Mouse (Mus musculus): ENCODE data around the gene Nfatc3. TPM values are rescaled to one million over a fixed set of nuclear protein-coding genes. Genes with fewer than 3 reads are reported as not detected.

The Nfatc3 gene
- total and polyA plus RNA-seq, 2 experiments from 2014 or later, result 2.9 to 24.0 TPM

- no peak for TF ChIP-seq CTCF (IDR thresholded peaks at IDR 0.05; ENCODE audit: low read depth)
- H3K36me3 ChIP-seq (ENCODE audit: insufficient read depth, low read length), result peaks cover 18% of the 10 kb centered on the region
- no peak for ATAC-seq
- H3K9me3 ChIP-seq (ENCODE audit: low read length), result no peaks in the 10 kb centered on the region
- no peak overlapping the region for H3K4me3 ChIP-seq (ENCODE audit: low read length)
- H3K9ac ChIP-seq (replicated peaks; ENCODE audit: low read length), result no peak overlapping the region
- no peak overlapping the region for H3K4me2 ChIP-seq (ENCODE audit: low read depth, low read length)
- H3K27ac ChIP-seq, result no peak overlapping the region
- no peaks in the 10 kb centered on the region for H3K4me1 ChIP-seq (ENCODE audit: insufficient read depth, low read length)
- 95% methylated on average over 11 of the region's 11 CpGs for WGBS
- H3K27me3 ChIP-seq (ENCODE audit: insufficient read depth, low read length), result no peaks in the 10 kb centered on the region
- DNase-seq (ENCODE audit: low spot score), result no peak
Measured at GRCm38 (mm10) chr8:106046872-106047559, 11.6 kb upstream of the Nfatc3 start.

DNA sequence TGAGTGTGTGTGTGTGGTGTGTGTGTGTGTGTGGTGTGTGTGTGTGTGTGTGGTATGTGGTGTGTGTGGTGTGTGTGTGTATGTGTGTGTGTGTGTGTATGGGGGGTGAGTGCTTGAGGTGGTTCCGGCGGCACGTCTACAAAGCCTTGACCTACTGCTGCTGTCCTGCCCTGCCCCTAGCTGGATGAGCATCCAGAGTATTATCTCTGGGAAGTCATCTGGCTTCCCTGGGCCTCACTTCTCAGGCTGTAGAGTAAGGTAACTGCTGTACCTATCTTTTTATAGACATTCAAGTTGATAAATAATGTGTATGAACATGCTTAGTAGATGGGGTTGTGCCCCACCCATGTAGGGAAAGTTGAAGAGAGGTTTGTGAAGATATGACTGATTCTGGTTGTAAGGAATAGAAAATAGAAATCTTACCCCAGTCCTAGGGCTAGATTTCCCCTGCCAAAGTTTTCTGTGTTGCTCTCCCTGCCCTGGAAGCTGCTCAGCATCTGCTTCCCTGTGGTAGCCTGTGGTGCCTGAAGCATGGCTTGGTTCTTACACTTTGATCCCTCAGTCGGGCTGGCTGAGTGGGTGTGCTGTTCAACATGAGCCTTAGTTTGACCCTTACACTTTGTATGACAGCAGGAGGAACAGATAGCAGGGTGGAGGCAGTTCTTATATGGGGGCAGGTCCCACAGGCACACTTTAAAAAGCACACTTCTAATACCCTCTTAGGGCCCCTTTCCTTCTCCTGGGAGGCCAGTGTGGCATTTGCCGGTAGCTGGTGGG is 10.6 kb upstream of the Nfatc3 start:
- peaks cover 21% of the 10 kb centered on the region for H3K36me3 ChIP-seq (ENCODE audit: insufficient read depth, low read length)
- no peak for DNase-seq (ENCODE audit: low spot score)
- WGBS, result 83% methylated on average over 5 of the region's 5 CpGs

DNA sequence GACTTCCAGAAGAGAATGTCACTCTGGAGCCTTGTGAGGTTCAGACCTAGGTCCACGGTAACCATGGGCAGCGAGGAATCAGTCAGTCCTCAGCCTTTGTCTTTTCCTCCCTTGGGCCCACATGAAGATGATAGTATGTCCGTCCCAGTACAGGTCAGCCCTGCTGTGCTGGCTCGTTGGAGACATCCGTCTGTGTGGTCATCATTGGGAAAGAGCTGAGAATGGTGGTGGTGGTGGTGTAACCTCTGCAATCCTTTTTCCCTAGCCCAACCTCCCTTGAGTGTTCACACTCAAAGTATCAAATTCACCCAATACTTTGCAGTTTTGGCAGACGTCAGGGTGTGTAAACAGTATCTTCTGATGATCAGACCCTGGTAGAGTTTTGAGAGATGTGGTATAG is 8.8 kb upstream of the Nfatc3 start:
- Histone ChIP-seq H3K27ac (no peak overlapping the region), H3K4me2 (ENCODE audit: low read depth, low read length) (no peak overlapping the region), H3K27me3 (ENCODE audit: insufficient read depth, low read length) (no peaks in the 10 kb centered on the region), H3K4me1 (ENCODE audit: insufficient read depth, low read length) (no peaks in the 10 kb centered on the region), H3K9me3 (ENCODE audit: low read length) (no peaks in the 10 kb centered on the region), H3K9ac (replicated peaks; ENCODE audit: low read length) (no peak overlapping the region), H3K36me3 (ENCODE audit: insufficient read depth, low read length) (peaks cover 28% of the 10 kb centered on the region), H3K4me3 (ENCODE audit: low read length) (no peak overlapping the region)
- TF ChIP-seq CTCF (IDR thresholded peaks at IDR 0.05; ENCODE audit: low read depth), result no peak
- DNase-seq (ENCODE audit: low spot score), result no peak
- no peak for ATAC-seq
- 79% methylated on average over 6 of the region's 6 CpGs for WGBS

More for the DNA sequence above, 10.6 kb upstream of the Nfatc3 start:
- H3K9ac ChIP-seq (replicated peaks; ENCODE audit: low read length), result no peak overlapping the region
- no peak overlapping the region for H3K27ac ChIP-seq
- no peak for TF ChIP-seq CTCF (IDR thresholded peaks at IDR 0.05; ENCODE audit: low read depth)
- no peak for ATAC-seq
- H3K4me2 ChIP-seq (ENCODE audit: low read depth, low read length), result no peak overlapping the region
- H3K27me3 ChIP-seq (ENCODE audit: insufficient read depth, low read length), result no peaks in the 10 kb centered on the region
- no peaks in the 10 kb centered on the region for H3K9me3 ChIP-seq (ENCODE audit: low read length)
- H3K4me1 ChIP-seq (ENCODE audit: insufficient read depth, low read length), result no peaks in the 10 kb centered on the region
- H3K4me3 ChIP-seq (ENCODE audit: low read length), result no peak overlapping the region

GRCm38 (mm10) chr8:106051068-106051467 is 7.6 kb upstream of the Nfatc3 start:
- no peak overlapping the region for H3K27ac ChIP-seq
- no peak overlapping the region for H3K9ac ChIP-seq (replicated peaks; ENCODE audit: low read length)
- WGBS, result 85% methylated on average over 3 of the region's 3 CpGs
- no peaks in the 10 kb centered on the region for H3K9me3 ChIP-seq (ENCODE audit: low read length)
- peaks cover 26% of the 10 kb centered on the region for H3K36me3 ChIP-seq (ENCODE audit: insufficient read depth, low read length)
- no peak overlapping the region for H3K4me3 ChIP-seq (ENCODE audit: low read length)
- no peaks in the 10 kb centered on the region for H3K27me3 ChIP-seq (ENCODE audit: insufficient read depth, low read length)
- ATAC-seq (no peak), DNase-seq (ENCODE audit: low spot score) (no peak)
- H3K4me2 ChIP-seq (ENCODE audit: low read depth, low read length), result no peak overlapping the region
- TF ChIP-seq CTCF (IDR thresholded peaks at IDR 0.05; ENCODE audit: low read depth), result no peak
- no peaks in the 10 kb centered on the region for H3K4me1 ChIP-seq (ENCODE audit: insufficient read depth, low read length)

DNA sequence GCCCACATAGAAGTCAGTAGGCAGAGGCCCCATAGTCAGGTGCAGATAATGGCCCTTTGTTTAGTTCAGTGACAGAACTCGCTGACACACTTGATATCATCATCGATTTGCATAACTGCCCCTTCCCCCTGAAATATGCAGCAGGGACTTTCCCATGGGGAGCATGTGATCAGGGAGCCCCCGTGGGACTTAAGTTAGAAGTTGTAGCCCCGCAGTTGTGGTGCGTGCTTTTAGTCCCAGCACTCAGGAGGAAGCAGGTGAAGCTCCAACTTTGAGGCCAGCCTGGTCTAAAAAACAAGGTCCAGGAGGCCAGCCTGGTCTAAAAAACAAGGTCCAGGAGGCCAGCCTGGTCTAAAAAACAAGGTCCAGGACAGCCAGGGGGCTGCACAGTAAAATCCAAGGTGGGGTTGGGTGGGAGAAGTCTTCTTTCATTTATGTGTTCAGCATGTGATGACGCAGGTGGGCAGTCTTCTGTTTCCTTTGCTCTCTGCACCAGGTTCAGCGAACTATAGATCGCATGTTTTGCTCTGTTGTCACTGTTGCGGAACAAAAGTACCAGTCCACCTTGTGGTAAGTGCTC is 6.0 kb upstream of the Nfatc3 start:
- no peak overlapping the region for H3K4me2 ChIP-seq (ENCODE audit: low read depth, low read length)
- no peak for TF ChIP-seq CTCF (IDR thresholded peaks at IDR 0.05; ENCODE audit: low read depth)
- WGBS, result 86% methylated on average over 9 of the region's 9 CpGs
- H3K9ac ChIP-seq (replicated peaks; ENCODE audit: low read length), result no peak overlapping the region
- H3K36me3 ChIP-seq (ENCODE audit: insufficient read depth, low read length), result peaks cover 26% of the 10 kb centered on the region
- no peaks in the 10 kb centered on the region for H3K27me3 ChIP-seq (ENCODE audit: insufficient read depth, low read length)
- H3K27ac ChIP-seq, result no peak overlapping the region
- no peaks in the 10 kb centered on the region for H3K4me1 ChIP-seq (ENCODE audit: insufficient read depth, low read length)
- no peaks in the 10 kb centered on the region for H3K9me3 ChIP-seq (ENCODE audit: low read length)
- ATAC-seq, result no peak
- no peak overlapping the region for H3K4me3 ChIP-seq (ENCODE audit: low read length)
- no peak for DNase-seq (ENCODE audit: low spot score)

DNA sequence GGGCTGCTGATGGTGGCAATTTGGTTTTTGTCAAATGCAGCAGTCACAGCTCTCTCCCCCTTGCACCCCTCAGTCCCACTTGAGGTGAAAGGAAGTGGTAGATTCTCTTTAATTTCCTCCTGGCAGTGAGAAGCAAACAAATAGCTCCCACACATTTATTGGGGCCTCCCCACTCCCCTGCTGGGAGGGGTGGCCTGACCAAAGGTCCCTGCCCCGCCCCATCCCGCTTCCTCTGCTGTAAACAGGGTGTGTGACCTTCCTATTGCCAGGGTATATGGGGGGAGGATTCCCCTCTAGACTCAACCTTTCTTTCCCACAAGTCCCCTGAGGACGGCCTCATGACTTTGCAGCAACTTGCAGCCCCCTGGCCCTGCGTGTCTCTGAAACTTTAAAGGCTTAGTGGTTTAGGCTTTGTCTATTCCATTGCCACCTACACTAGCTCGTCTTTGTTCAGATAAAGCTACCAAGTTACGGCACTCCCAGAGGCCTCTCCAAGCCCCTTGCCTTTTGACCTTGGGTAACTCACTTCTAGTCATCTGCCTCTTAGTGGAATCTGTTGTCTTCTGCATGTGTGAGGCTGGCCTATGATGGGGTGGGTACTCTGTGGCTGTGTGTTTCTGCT is 4.3 kb upstream of the Nfatc3 start:
- no peaks in the 10 kb centered on the region for H3K27me3 ChIP-seq (ENCODE audit: insufficient read depth, low read length)
- DNase-seq (ENCODE audit: low spot score) (no peak), ATAC-seq (no peak)
- H3K4me1 ChIP-seq (ENCODE audit: insufficient read depth, low read length), result no peaks in the 10 kb centered on the region
- peaks cover 22% of the 10 kb centered on the region for H3K36me3 ChIP-seq (ENCODE audit: insufficient read depth, low read length)
- no peak overlapping the region for H3K4me3 ChIP-seq (ENCODE audit: low read length)
- H3K27ac ChIP-seq, result no peak overlapping the region
- H3K9me3 ChIP-seq (ENCODE audit: low read length), result no peaks in the 10 kb centered on the region
- H3K9ac ChIP-seq (replicated peaks; ENCODE audit: low read length), result no peak overlapping the region
- WGBS, result 79% methylated on average over 6 of the region's 6 CpGs
- no peak overlapping the region for H3K4me2 ChIP-seq (ENCODE audit: low read depth, low read length)
- TF ChIP-seq CTCF (IDR thresholded peaks at IDR 0.05; ENCODE audit: low read depth), result no peak

Measured in hindbrain, postnatal 0 days (tissue).